Mouse (Mus musculus) gastrocnemius, postnatal 10 days (tissue): ENCODE data around the gene Tmem219. TPM values are rescaled to one million over a fixed set of nuclear protein-coding genes. Genes with fewer than 3 reads are reported as not detected.
A peak's percentile ranks its signal among the peaks of the same experiment; 100 is the strongest.

Source experiments
- DNase-seq: peaks from one replicate; pipeline ENCODE4 v3.0.0; 2021; ENCODE audit warnings: mixed read lengths
- long read RNA-seq, 2 experiments: library from polyadenylated mRNA; stranded (forward); transcript quantifications; one replicate each; pipeline ENCODE4 v2.0.0; 2021
- total RNA-seq, 2 experiments: library from RNA; stranded (reverse); gene quantifications; 2 replicates each; pipeline ENCODE4 v1.2.3; 2021

Gene Tmem219
- total RNA-seq = 10 to 100 TPM; 16.2 to 17.3 TPM
- long read RNA-seq, experiment 1, partial matches to known transcripts = 0 of 8 reads
- long read RNA-seq, experiment 1, other reads (novel, unspliced or antisense) = 1 of 8 reads
- long read RNA-seq, experiment 2, transcript Tmem219-203 (5 exons, 1,087 nt) = major isoform, 6 of 15 reads
- long read RNA-seq, experiment 2, partial matches to known transcripts = 1 of 15 reads
- long read RNA-seq, experiment 2, other reads (novel, unspliced or antisense) = 3 of 15 reads

- DNase-seq = peak; percentile 58
Measured at GRCm38 (mm10) chr7:126922624-126923060, at the start of gene Tmem219. TSS of gene Tmem219 (minus strand) at chr7:126922917.

- DNase-seq = no peak
Measured at GRCm38 (mm10) chr7:126967361-126967760, 44.6 kb upstream of the Tmem219 start.

DNA sequence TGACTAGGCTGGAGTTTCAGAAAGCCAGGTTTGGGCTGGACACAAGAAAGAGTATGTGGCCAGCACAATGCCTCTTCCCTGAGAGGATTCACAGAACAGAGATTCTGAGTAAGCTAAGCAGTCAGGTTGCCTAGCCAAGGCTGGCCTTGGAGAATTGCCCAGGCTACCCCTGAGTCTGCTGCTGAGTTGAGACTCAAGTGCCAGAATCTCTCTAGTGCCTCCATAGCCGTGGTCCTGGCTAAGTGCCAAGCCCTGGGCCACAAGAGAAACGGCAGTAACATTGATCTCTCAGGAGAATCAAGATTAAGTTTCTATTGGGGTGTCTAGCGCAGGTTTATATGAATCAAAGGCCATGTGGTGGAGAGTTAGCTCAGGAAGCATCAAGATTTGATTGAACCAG is 42.9 kb upstream of the Tmem219 start:
- DNase-seq = no peak

- DNase-seq = no peak
Measured at GRCm38 (mm10) chr7:126963548-126964286, 41.0 kb upstream of the Tmem219 start.

GRCm38 (mm10) chr7:126961965-126962364 is 39.2 kb upstream of the Tmem219 start:
- DNase-seq = no peak

DNA sequence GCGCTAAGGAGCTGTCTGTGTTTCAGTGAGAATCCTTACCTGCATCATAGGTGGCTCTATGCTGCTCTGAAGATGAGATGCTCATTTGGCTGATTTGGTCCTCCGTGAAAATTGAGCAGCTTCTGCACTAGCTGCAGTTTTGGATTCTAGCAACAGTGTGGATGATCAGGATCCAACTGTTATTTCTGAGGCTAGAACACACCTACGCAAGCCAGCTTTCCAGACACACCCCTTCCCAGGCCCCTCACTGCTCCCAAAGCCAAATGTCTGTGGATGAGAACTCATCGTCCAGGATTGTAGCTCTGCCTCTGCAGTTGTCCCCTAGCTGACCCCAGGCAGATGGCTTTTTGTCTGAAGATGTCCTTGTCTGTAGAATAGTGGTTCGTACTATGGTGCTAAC is 38.4 kb upstream of the Tmem219 start:
- no peak for DNase-seq

DNA sequence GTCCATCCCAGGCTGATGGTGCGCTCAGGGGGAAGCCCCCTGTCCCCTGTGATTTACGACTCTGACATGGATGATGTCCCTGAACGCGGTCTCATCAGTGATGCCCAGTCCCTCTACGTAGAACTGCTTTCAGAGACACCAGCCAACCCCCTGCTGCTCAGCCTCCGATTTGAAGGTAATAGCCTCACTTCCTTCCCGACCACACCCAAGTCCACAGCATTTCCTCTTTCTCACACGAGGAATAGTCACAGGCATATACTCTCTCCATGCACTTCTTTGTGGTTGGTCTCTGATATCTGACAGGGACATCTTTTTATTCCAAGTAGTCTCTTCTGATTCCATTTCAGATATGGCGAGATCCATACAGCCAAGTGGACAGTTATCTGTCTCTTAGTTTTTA is 37.1 kb upstream of the Tmem219 start:
- DNase-seq = no peak

- DNase-seq = no peak
Measured at GRCm38 (mm10) chr7:126955125-126955524, 32.4 kb upstream of the Tmem219 start.

DNA sequence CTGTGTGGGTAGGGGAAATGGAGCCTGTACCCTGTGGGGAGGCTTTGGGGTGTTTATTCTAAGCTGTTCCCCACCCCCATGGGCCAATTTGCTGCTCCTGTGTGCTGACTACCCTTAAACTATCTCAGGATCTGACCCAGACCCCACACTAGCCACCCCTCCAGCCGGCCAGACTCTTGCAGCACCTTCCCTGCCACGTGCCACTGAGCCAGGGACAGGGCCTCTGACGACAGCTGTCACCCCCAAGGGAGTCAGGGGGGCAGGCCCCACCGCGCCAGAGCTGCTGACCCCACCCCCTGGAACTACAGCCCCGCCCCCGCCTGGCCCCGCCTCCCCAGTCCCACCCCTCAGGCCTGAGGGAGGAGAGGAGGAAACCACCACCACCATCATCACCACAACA is 29.9 kb upstream of the Tmem219 start:
- DNase-seq = no peak

GRCm38 (mm10) chr7:126951741-126952140 is 29.0 kb upstream of the Tmem219 start:
- DNase-seq = no peak

- DNase-seq = no peak
Measured at GRCm38 (mm10) chr7:126950647-126951615, 28.2 kb upstream of the Tmem219 start.

DNA sequence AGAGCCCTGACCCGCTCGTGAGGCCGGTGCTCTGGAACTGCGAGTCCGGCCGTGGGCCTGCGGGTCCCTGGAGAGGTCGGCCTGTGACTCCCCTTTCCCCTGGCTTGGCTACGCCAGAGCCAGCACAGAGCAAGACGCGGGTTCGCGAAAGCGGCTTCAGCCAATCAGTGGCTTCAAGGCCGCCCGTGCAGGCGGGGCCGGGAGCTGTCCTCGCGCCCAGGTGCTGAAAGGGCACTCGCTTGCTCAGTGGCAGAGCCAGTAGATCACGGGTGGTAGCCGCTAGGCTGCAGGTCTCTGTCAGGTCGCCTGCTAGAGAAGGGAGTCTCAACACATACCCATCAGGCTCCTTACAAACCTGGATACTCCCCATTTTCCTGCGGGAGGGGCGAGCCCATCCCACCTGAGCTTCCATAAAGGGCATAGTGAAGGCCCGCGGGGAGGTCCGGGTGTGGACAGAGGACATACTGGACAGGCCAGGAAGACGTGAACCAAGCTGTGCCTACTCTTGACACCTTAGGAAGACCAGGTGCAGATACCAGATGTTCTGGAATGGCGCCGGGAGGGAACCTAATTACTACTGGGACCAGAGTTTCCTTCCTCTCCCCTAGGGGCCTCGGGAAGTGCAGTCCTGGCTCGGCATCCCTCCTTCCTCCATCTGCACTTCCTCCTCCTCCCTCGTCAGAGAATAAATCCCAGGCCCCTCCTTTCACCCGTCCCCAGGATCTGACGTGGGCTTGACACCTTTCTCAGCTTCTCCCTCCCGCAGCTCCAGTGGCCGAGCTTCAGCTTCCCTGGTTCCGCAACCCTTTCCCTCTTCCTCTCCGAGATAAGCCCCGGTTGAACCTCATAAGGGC is 27.3 kb upstream of the Tmem219 start, which contains the start of gene Sez6l2:
Gene Sez6l2 (plus strand): TSS at position 771 of the 854 bp plus-strand sequence.
- peak; percentile 97 for DNase-seq

GRCm38 (mm10) chr7:126949403-126949792 is 26.7 kb upstream of the Tmem219 start, which contains the start of gene Asphd1:
TSS of gene Asphd1 (minus strand) at chr7:126949582.
- DNase-seq = no peak

GRCm38 (mm10) chr7:126948626-126949025 is 25.9 kb upstream of the Tmem219 start:
- no peak for DNase-seq

DNA sequence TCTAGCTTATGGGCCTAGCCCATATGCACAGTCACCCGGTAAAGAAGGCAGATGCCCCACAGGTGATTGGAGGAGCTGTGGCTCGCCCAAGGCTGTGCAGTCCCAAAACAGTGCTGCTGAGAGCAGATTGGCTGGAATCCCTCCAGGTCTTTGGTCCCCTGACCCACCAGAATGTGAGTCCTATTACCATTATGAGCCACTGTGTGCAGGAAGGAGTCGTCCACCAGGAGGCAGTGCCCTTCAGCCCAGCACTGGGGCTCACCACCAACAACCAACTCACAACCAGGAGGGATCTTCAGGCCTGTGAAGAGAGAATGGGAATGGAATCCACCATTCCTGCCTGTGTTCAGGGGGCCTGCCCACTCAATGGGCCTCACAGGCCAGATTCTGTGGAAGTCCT is 23.8 kb upstream of the Tmem219 start:
- no peak for DNase-seq

GRCm38 (mm10) chr7:126941801-126942200 is 19.1 kb upstream of the Tmem219 start:
- no peak for DNase-seq

DNA sequence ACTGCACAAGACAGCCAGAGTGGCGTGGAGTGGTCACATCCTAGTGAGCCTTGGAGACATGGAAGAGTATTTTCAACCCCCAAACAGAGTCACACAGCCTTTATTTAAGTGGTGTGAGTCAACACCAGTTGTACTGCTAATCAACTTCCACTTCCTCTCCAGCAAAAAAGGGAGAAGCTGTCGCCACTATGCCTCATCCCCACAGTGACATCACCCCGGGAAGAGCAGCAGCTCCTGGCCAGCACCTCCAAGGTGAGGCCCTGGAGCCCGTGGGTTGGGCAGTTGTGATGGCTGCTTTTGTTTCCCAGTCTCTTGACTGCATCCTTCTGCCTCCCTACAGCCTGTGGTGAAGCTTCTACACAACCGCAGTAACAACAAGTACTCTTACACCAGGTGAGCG is 18.5 kb upstream of the Tmem219 start:
- no peak for DNase-seq

DNA sequence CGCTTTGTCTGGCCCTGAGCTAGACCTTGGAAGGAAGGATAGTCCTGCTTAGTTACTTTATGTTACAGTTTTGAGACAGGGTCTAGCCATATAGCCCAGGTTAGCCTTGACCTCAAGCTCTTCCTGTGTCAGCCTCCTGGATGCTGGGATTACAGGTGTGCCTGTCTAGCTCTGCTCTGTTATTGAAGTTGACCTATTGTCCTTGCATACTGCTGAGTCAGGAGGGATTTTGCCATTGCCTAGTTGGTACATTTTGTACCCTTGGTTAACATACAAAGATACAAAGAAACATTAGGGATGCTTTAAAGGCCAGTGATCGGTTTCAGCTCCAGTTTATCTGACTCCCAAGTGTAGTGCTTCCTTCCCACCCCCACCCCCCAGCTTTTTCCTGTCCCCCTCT is 9.9 kb upstream of the Tmem219 start:
- no peak for DNase-seq

DNA sequence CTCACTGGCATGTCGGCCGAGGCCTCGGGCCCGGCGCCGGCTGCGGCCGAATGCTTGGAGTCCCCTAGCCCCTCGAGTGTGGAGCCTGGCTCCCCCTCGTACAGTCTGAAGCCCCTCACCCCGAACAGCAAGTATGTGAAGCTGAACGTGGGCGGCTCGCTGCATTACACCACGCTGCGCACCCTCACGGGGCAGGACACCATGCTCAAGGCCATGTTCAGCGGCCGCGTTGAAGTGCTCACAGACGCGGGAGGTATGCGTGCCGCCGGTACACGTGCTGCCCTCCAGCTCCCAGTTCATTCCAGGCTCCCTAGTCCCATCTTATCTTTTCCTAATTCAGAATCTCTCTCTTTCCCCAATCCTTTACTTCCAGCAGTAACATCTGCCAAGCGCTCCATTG is 6.3 kb upstream of the Tmem219 start:
- DNase-seq = no peak

- DNase-seq = peak; percentile 95
Measured at GRCm38 (mm10) chr7:126928384-126929037, 5.8 kb upstream of the Tmem219 start, which contains the start of gene Kctd13. TSS of gene Kctd13 (plus strand) at chr7:126928879.

DNA sequence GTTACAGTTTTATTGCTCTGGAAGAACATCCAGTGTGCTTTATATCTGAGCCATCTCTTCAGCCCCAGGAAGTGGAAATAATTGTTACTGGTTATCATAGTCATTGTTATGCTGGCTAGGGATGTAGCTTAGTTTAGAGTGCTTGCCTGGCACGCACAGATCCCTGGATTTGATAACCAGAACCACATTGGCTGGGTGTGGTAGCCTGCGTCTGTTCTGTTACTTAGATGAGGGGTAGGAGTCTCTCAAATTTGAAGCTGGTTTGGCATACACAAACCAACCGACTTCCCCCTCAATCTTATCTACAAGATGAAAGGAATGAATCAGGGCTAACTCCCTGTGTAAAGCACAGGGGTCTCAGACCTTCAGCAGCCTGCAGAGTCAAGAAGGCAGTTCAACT is 3.6 kb upstream of the Tmem219 start:
- DNase-seq = no peak
